Mouse (Mus musculus) cerebellum, adult 2 months (tissue): ENCODE measurements around the gene Kdm8.

Experiments used
- CTCF ChIP-seq: fragments of 200-500 bp; IDR thresholded peaks from 2 replicates; pipeline ENCODE4 v1.5.1; 2011; ENCODE audit warnings: low read depth, mild to moderate bottlenecking, control low read depth, low read length, moderate library complexity, borderline replicate concordance; ENCODE audit not compliant: insufficient read depth
- POLR2A ChIP-seq: fragments of 200-500 bp; IDR thresholded peaks from 2 replicates; pipeline ENCODE4 v1.6.1; 2011; ENCODE audit warnings: low read length, control low read depth, borderline replicate concordance; ENCODE audit not compliant: insufficient read depth

GRCm38 (mm10) chr7:125488706-125489105 is 44.2 kb downstream of the Kdm8 start:
- TF ChIP-seq POLR2A: no peak
- TF ChIP-seq CTCF: no peak
